Mouse (Mus musculus) cerebellum, adult 11 months (tissue): ENCODE measurements around the gene Vrk2.
A peak's percentile ranks its signal among the peaks of the same experiment; 100 is the strongest.

Source experiments
- DNase-seq: peaks from one replicate; pipeline ENCODE4 v3.0.0; 2022

The Vrk2 gene

GRCm38 (mm10) chr11:26593061-26594059, at the start of gene Vrk2, which contains the start of gene Gm6899:
Gene Vrk2, minus strand, starts transcription at chr11:26593999.
Gene Gm6899, plus strand, starts transcription at chr11:26593241.
- DNase-seq: peak; percentile 1

- DNase-seq: no peak
Observed at GRCm38 (mm10) chr11:26642141-26642540, 48.3 kb upstream of the Vrk2 start.

GRCm38 (mm10) chr11:26640314-26640785, 46.6 kb upstream of the Vrk2 start:
- DNase-seq: no peak

- DNase-seq: no peak
Observed at GRCm38 (mm10) chr11:26636239-26636638, 42.4 kb upstream of the Vrk2 start.

GRCm38 (mm10) chr11:26622727-26623126, 28.9 kb upstream of the Vrk2 start:
- DNase-seq: no peak

- no peak for DNase-seq
Observed at GRCm38 (mm10) chr11:26618475-26619223, 24.9 kb upstream of the Vrk2 start.

GRCm38 (mm10) chr11:26608795-26609194, 15.0 kb upstream of the Vrk2 start:
- DNase-seq: no peak

GRCm38 (mm10) chr11:26604061-26604655, 10.4 kb upstream of the Vrk2 start:
- DNase-seq: no peak

GRCm38 (mm10) chr11:26601571-26602175, 7.9 kb upstream of the Vrk2 start:
- no peak for DNase-seq

- no peak for DNase-seq
Observed at GRCm38 (mm10) chr11:26600692-26601091, 6.9 kb upstream of the Vrk2 start.

- DNase-seq: no peak
Observed at GRCm38 (mm10) chr11:26598876-26599275, 5.1 kb upstream of the Vrk2 start.

GRCm38 (mm10) chr11:26597761-26598160, 4.0 kb upstream of the Vrk2 start:
- no peak for DNase-seq

GRCm38 (mm10) chr11:26597145-26597544, 3.3 kb upstream of the Vrk2 start:
- DNase-seq: no peak

GRCm38 (mm10) chr11:26596186-26596585, 2.4 kb upstream of the Vrk2 start:
- no peak for DNase-seq

GRCm38 (mm10) chr11:26594487-26594886, 688 bp upstream of the Vrk2 start:
- DNase-seq: no peak

- DNase-seq: no peak
Observed at GRCm38 (mm10) chr11:26592395-26593053, 1.3 kb downstream of the Vrk2 start.

- no peak for DNase-seq
Observed at GRCm38 (mm10) chr11:26587184-26587524, 6.6 kb downstream of the Vrk2 start.

- DNase-seq: peak; percentile 3
Observed at GRCm38 (mm10) chr11:26586367-26587183, 7.2 kb downstream of the Vrk2 start.

GRCm38 (mm10) chr11:26585409-26586366, 8.1 kb downstream of the Vrk2 start:
- DNase-seq: no peak

- DNase-seq: no peak
Observed at GRCm38 (mm10) chr11:26551551-26551950, 42.2 kb downstream of the Vrk2 start.
